Mouse (Mus musculus): ENCODE data around the gene Abcd3. TPM values are rescaled to one million over a fixed set of nuclear protein-coding genes. Genes with fewer than 3 reads are reported as not detected.

The Abcd3 gene
- total and polyA plus RNA-seq, 2 experiments, result 45.5 to 397 TPM

- Histone ChIP-seq H3K79me2 (ENCODE audit: control insufficient read depth, insufficient read depth, low read length) (no peaks in the 10 kb centered on the region), H3K27ac (replicated peaks; ENCODE audit: insufficient read depth, low read depth, low read length) (no peak overlapping the region), H3K4me1 (ENCODE audit: control insufficient read depth, insufficient read depth, low read length) (no peaks in the 10 kb centered on the region), H3K4me3 (ENCODE audit: insufficient read depth, low read depth, low read length) (no peak overlapping the region), H3K27me3 (ENCODE audit: control insufficient read depth, insufficient read depth, low read length) (no peaks in the 10 kb centered on the region), H3K36me3 (ENCODE audit: control insufficient read depth, insufficient read depth, low read length) (no peaks in the 10 kb centered on the region), H3K9ac (ENCODE audit: low read depth, low read length) (no peak overlapping the region)
- 91% methylated on average over 5 of the region's 5 CpGs for WGBS
- no peak for DNase-seq (ENCODE audit: extremely low read depth, low read depth, low spot score)
- TF ChIP-seq CTCF (IDR thresholded peaks at IDR 0.05; ENCODE audit: low read depth, low read length) (no peak), POLR2A (IDR thresholded peaks at IDR 0.05; ENCODE audit: extremely low read depth, insufficient read depth, low read length) (no peak)
Observed at GRCm38 (mm10) chr3:121716480-121716879, 98.6 kb downstream of the Abcd3 start.

GRCm38 (mm10) chr3:121715741-121716459, 99.2 kb downstream of the Abcd3 start:
- H3K79me2 ChIP-seq (ENCODE audit: control insufficient read depth, insufficient read depth, low read length), result no peaks in the 10 kb centered on the region
- H3K27ac ChIP-seq (replicated peaks; ENCODE audit: insufficient read depth, low read depth, low read length), result no peak overlapping the region
- H3K27me3 ChIP-seq (ENCODE audit: control insufficient read depth, insufficient read depth, low read length), result no peaks in the 10 kb centered on the region
- no peaks in the 10 kb centered on the region for H3K4me1 ChIP-seq (ENCODE audit: control insufficient read depth, insufficient read depth, low read length)
- H3K9ac ChIP-seq (ENCODE audit: low read depth, low read length), result no peak overlapping the region
- no peak for DNase-seq (ENCODE audit: extremely low read depth, low read depth, low spot score)
- TF ChIP-seq POLR2A (IDR thresholded peaks at IDR 0.05; ENCODE audit: extremely low read depth, insufficient read depth, low read length) (no peak), CTCF (IDR thresholded peaks at IDR 0.05; ENCODE audit: low read depth, low read length) (no peak)
- H3K4me3 ChIP-seq (ENCODE audit: insufficient read depth, low read depth, low read length), result no peak overlapping the region
- no peaks in the 10 kb centered on the region for H3K36me3 ChIP-seq (ENCODE audit: control insufficient read depth, insufficient read depth, low read length)
- 90% methylated on average over 6 of the region's 6 CpGs for WGBS

GRCm38 (mm10) chr3:121715336-121715735, 99.8 kb downstream of the Abcd3 start:
- no peaks in the 10 kb centered on the region for H3K79me2 ChIP-seq (ENCODE audit: control insufficient read depth, insufficient read depth, low read length)
- no peak for DNase-seq (ENCODE audit: extremely low read depth, low read depth, low spot score)
- H3K27me3 ChIP-seq (ENCODE audit: control insufficient read depth, insufficient read depth, low read length), result no peaks in the 10 kb centered on the region
- H3K27ac ChIP-seq (replicated peaks; ENCODE audit: insufficient read depth, low read depth, low read length), result no peak overlapping the region
- no peak overlapping the region for H3K9ac ChIP-seq (ENCODE audit: low read depth, low read length)
- H3K4me3 ChIP-seq (ENCODE audit: insufficient read depth, low read depth, low read length), result no peak overlapping the region
- no peaks in the 10 kb centered on the region for H3K4me1 ChIP-seq (ENCODE audit: control insufficient read depth, insufficient read depth, low read length)
- no peaks in the 10 kb centered on the region for H3K36me3 ChIP-seq (ENCODE audit: control insufficient read depth, insufficient read depth, low read length)
- TF ChIP-seq POLR2A (IDR thresholded peaks at IDR 0.05; ENCODE audit: extremely low read depth, insufficient read depth, low read length), result no peak
- no peak for TF ChIP-seq CTCF (IDR thresholded peaks at IDR 0.05; ENCODE audit: low read depth, low read length)

GRCm38 (mm10) chr3:121714461-121714860, 100.6 kb downstream of the Abcd3 start:
- WGBS, result 95% methylated on average over 2 of the region's 2 CpGs
- H3K4me1 ChIP-seq (ENCODE audit: control insufficient read depth, insufficient read depth, low read length), result no peaks in the 10 kb centered on the region
- H3K4me3 ChIP-seq (ENCODE audit: insufficient read depth, low read depth, low read length), result no peak overlapping the region
- no peaks in the 10 kb centered on the region for H3K79me2 ChIP-seq (ENCODE audit: control insufficient read depth, insufficient read depth, low read length)
- no peak overlapping the region for H3K27ac ChIP-seq (replicated peaks; ENCODE audit: insufficient read depth, low read depth, low read length)
- no peak overlapping the region for H3K9ac ChIP-seq (ENCODE audit: low read depth, low read length)
- no peaks in the 10 kb centered on the region for H3K27me3 ChIP-seq (ENCODE audit: control insufficient read depth, insufficient read depth, low read length)
- TF ChIP-seq POLR2A (IDR thresholded peaks at IDR 0.05; ENCODE audit: extremely low read depth, insufficient read depth, low read length) (no peak), CTCF (IDR thresholded peaks at IDR 0.05; ENCODE audit: low read depth, low read length) (no peak)
- no peak for DNase-seq (ENCODE audit: extremely low read depth, low read depth, low spot score)
- H3K36me3 ChIP-seq (ENCODE audit: control insufficient read depth, insufficient read depth, low read length), result no peaks in the 10 kb centered on the region

- DNase-seq (ENCODE audit: extremely low read depth, low read depth, low spot score), result no peak
- no peaks in the 10 kb centered on the region for H3K36me3 ChIP-seq (ENCODE audit: control insufficient read depth, insufficient read depth, low read length)
- H3K27me3 ChIP-seq (ENCODE audit: control insufficient read depth, insufficient read depth, low read length), result no peaks in the 10 kb centered on the region
- no peaks in the 10 kb centered on the region for H3K4me1 ChIP-seq (ENCODE audit: control insufficient read depth, insufficient read depth, low read length)
- TF ChIP-seq CTCF (IDR thresholded peaks at IDR 0.05; ENCODE audit: low read depth, low read length) (no peak), POLR2A (IDR thresholded peaks at IDR 0.05; ENCODE audit: extremely low read depth, insufficient read depth, low read length) (no peak)
- no peak overlapping the region for H3K9ac ChIP-seq (ENCODE audit: low read depth, low read length)
- H3K4me3 ChIP-seq (ENCODE audit: insufficient read depth, low read depth, low read length), result no peak overlapping the region
- H3K79me2 ChIP-seq (ENCODE audit: control insufficient read depth, insufficient read depth, low read length), result no peaks in the 10 kb centered on the region
- no peak overlapping the region for H3K27ac ChIP-seq (replicated peaks; ENCODE audit: insufficient read depth, low read depth, low read length)
- 72% methylated on average over 8 of the region's 8 CpGs for WGBS
Observed at GRCm38 (mm10) chr3:121713816-121714215, 101.3 kb downstream of the Abcd3 start.

GRCm38 (mm10) chr3:121713151-121713701, 101.9 kb downstream of the Abcd3 start:
- Histone ChIP-seq H3K27ac (replicated peaks; ENCODE audit: insufficient read depth, low read depth, low read length) (no peak overlapping the region), H3K27me3 (ENCODE audit: control insufficient read depth, insufficient read depth, low read length) (no peaks in the 10 kb centered on the region), H3K36me3 (ENCODE audit: control insufficient read depth, insufficient read depth, low read length) (no peaks in the 10 kb centered on the region), H3K79me2 (ENCODE audit: control insufficient read depth, insufficient read depth, low read length) (no peaks in the 10 kb centered on the region), H3K9ac (ENCODE audit: low read depth, low read length) (no peak overlapping the region), H3K4me3 (ENCODE audit: insufficient read depth, low read depth, low read length) (no peak overlapping the region), H3K4me1 (ENCODE audit: control insufficient read depth, insufficient read depth, low read length) (no peaks in the 10 kb centered on the region)
- no peak for DNase-seq (ENCODE audit: extremely low read depth, low read depth, low spot score)
- TF ChIP-seq CTCF (IDR thresholded peaks at IDR 0.05; ENCODE audit: low read depth, low read length), result no peak
- no peak for TF ChIP-seq POLR2A (IDR thresholded peaks at IDR 0.05; ENCODE audit: extremely low read depth, insufficient read depth, low read length)
- WGBS, result 34% methylated on average over 17 of the region's 17 CpGs
